Mouse (Mus musculus) heart, adult 9 months (tissue): ENCODE data around the gene Dnase1l3.
"Not testable (repeated sequence)": the region's sequence is repeated elsewhere in the genome, so short reads cannot be mapped to it uniquely, and the experiment has no call there.

Experiments used
- DNase-seq, 2 experiments: peaks; one replicate each; pipeline ENCODE4 v3.0.0; 2022; ENCODE audit warnings: low spot score in 2 of 2

Gene Dnase1l3

GRCm38 (mm10) chr14:8015756-8016155, 21.4 kb upstream of the Dnase1l3 start:
- DNase-seq, result no peak

GRCm38 (mm10) chr14:8011938-8012337, 17.6 kb upstream of the Dnase1l3 start:
- no peak for DNase-seq

DNA sequence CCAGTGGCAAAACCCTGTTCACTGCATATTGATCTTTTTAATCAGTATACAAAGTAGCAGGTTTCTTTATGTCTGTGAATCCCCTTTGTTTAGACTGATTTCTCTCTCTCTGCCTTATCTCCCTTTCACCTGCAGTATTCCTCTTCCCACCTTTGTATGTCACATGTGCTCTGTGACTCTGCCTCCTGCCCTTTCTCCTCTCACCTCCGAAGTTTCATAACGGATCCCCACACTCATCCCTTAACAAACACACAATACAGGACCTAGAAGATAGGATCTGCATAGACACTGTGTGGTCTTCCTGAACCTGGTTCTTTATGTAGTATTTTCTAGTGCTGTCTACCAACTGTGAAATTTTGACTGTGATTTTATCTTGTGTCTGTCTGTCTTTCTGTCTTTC, 16.9 kb upstream of the Dnase1l3 start:
- DNase-seq, result no peak

GRCm38 (mm10) chr14:8007923-8008322, 13.6 kb upstream of the Dnase1l3 start:
- DNase-seq, result no peak

DNA sequence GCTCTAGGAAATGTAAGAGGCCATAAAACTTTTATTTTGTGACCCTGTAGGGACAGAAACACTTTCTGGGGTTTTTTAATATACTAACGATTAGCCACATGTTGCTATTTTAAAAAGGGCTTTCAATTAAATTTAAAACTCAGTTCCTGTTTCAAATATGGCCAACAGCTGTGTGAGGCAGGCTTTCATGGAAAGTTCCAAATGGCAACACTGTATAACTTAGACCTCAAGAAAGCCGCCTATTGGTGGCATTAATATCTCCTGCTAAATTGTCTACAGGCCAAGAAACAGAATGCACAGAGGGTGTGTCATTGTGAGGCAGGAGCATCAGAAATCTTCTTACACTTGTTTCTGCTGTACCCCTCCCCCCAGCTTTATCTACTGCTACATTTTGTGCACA, 13.1 kb upstream of the Dnase1l3 start:
- no peak for DNase-seq

DNA sequence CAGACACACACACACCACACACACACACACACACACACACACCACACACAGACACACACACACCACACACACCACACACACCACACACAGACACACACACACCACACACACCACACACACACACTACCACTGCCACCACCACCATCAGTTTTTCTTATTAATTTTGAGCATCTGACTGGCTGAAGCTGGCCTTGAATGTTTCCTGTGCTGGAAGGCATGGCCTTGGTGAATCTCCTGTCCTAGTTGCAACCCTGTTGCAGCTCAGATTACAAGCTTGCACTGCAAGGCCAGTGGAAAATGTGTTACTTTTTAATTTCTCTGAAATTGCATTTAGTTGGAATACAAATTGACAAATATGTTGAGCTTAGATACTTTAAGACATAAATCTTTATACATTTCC, 12.7 kb upstream of the Dnase1l3 start:
- no peak for DNase-seq

- not testable (repeated sequence) for DNase-seq
These were observed 11.7 kb upstream of the Dnase1l3 start for GRCm38 (mm10) chr14:8006061-8006460.

DNA sequence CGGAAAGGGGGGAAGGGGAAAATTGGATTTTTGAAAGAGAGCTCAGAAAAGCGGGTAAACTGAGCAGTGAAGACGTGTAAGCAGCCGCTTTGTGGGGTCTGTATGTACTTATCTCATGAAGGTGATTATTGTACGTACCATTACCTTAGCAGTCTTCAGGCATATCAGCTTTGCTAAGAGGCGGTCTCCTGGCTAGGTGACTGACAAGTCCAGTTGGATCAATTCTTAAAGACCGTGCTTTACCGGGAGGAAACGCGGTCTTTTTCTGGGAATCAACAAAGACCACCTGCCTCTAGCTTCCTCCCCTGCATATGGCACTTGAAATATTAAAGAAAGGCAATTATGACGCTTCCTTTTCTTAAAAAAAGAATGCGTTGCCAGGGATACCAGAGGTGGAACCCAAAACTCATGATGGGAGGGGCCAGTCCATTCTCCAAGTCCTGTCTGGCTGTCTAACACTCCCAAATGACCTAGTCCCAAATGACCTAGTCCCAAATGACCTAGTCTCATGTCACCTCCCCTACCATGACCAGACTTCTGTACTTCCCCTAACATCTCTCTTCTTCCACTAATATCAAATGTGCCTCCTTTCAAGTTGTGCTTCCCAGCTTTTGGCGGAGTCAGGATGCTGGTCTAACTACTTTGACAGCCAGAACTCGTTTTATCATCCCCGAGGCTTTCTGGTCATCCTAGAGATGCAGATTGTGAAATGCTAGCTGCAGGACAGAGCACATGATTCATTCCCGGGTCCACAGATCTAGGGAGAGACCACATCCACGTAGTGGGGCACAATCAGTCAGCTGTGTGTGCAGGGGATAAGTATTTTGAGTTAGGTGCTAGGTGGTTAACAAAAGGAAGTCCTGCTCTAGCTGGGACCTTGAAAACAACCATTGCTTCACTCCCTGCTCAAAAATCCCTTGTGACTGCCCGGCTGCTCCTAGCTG, 9.6 kb upstream of the Dnase1l3 start:
- no peak for DNase-seq

DNA sequence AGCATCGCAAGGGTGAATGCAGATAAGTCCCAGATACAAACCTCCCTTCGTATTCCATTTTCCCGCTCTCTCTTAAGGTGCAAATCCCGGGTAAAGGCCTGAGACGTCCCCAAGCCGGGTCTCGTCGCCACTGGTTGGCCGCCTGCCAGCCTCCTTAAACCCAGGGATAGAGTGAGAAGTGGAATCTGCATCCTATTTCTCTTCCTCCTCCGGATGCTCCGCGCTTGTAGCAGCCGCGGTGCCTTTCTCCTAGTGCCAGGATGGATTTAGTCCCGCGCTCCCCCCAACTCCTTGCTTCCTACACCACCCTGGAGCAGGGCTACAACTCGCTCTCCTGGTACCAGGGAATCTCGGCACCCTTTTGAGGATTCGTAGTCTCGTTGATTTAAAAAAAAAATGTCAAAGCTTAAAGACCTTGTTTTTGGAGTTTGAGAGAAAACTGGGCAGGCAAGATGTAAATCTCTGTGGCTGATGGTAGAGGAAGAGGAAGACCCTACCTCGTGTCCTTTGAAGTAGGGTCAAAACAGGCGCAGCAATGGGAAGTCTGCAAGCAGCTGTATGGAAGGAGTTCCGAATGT, 8.8 kb upstream of the Dnase1l3 start:
- DNase-seq, result peak in 1 of 2 experiments; percentile 36

DNA sequence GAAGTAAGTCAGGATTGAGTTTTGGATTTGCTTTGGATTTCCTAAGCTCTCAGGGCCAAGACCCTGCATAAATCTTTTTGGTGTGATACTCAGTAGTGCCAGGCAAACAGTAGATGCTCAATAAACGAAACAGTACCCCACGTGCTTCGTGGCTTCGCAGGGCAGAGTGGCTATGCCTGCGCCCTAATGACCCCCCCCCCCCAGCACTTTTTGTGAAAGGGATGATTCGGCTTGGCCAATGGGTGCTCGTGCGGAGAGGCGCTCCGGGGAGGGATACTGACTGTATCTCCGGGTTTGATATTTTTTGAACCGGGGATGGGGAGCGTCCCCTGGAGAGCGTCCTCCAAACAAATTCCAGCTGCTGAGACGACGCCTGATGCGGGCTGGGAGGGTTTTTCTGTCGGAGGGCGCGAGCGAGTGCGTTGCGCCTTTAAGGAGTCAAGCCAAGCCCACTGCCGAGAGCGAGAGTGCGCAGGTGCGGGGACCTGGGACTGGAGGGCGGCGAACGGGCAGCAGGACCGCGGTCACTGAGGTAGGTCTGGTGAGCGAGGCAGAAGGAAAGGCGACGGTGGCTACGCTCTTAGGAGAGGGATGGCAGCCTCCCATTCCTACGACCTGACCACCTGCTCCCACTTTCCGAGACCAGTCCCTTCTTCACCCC, 8.2 kb upstream of the Dnase1l3 start, which contains the start of gene Abhd6:
Abhd6 (plus strand) TSS at position 471 of the 661 bp plus-strand sequence.
- DNase-seq, result peak; percentile 79 to 82

DNA sequence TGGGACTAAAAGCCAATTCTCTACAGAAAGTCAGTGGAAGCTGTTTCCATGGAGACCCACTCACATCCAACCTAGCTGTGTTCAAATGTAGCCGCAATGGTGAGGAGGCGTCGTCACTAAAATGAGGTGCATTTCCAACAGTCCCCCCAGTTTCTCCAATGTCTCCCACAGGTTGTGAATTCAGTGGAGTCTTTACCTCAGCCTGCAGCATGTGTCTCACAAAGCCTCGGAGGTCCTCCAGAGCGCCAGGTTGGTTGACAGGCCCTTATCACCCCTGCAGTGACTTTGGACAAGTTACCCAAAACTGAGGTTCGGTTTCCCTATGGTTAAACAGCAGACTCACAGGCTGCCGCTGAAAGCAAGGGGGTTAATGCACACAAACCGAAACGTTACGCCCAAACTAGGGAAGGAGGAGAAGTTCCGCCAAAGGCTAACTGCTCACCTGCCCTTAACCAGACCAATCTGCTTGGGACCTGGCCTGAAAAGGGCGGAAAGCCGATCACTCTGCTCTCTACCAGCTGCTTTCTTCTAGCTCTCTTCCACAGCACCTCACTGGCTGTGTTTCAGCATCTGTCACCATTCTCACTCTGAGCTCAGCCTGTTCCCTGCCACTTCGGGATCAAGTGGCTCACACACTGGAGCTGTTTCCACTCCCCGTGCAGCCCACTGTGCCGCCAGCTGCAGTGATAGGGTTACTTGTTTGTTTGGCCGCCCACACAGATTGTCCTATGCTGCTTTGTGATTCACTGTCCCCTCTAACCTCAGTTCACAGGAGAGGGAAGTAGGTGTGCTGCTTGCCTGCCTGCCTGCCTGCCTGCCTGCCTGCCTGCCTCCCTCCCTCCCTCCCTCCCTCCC, 6.7 kb upstream of the Dnase1l3 start:
- DNase-seq, result no peak

DNA sequence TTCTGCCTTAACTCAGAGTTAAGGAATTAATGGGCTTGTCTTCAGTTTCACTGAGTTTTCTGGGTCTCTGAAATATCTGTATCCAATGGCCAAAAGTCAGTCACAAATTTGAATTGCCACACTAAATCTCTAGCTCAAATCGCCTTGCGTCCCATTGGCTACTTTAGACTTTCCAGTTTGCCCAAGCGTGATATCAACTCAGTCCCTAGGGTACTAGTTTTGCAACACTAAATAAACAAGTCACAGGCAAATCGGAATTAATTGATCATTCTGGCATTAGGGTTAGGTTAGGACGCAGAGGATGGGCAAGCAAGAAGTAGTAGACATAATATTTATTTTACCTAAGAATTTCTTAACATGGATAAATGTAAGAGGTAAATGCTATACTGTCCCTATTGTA, 5.9 kb upstream of the Dnase1l3 start:
- DNase-seq, result no peak

- no peak for DNase-seq
These were observed 5.1 kb upstream of the Dnase1l3 start for GRCm38 (mm10) chr14:7999435-7999834.

- DNase-seq, result no peak
These were observed 4.7 kb upstream of the Dnase1l3 start for GRCm38 (mm10) chr14:7999030-7999429.

DNA sequence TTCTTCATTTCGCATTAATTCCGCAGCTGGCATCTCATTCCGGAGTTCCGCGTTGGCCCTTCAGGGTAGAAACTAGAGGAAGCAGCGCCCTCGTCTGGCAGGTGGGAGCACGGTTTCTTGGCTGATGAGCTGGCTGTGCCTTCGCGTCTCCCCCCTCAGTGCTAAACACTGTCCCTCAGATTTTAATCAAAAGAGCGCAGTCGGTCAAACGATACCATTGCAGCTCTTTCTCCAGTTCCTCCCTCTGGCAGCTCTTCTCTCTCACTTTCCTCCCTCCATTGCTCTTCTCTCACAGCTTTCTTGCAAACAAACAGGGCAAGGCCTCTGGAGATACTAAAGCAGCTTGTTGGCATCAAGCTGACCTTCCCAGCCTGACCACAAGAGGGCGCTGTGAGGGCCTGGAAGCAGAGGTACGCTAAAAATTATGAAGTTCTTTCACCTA, 2.9 kb upstream of the Dnase1l3 start:
- peak; percentile 78 to 90 for DNase-seq

- no peak for DNase-seq
These were observed 2.2 kb downstream of the Dnase1l3 start for GRCm38 (mm10) chr14:7992158-7992557.

- no peak for DNase-seq
These were observed 3.1 kb downstream of the Dnase1l3 start for GRCm38 (mm10) chr14:7991108-7991776.

DNA sequence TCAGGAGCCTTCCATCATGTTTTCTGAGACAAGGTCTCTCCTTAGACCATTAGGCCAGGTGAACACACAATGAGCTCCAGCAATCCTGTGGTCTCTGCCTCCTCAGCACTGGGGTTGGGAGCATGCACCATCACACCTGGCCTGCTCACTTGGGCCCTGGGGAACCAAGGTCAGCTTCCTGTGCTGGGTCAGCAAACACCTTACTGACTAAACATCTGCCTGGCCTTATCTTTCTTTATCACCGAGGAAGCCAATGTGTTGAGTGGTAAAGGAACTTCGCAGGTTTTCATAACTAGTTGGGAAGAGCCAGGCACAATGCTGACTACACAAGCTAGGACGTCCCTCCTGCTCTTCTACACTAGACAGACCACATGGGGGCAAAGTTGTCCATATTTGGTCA, 4.4 kb downstream of the Dnase1l3 start:
- DNase-seq, result no peak

DNA sequence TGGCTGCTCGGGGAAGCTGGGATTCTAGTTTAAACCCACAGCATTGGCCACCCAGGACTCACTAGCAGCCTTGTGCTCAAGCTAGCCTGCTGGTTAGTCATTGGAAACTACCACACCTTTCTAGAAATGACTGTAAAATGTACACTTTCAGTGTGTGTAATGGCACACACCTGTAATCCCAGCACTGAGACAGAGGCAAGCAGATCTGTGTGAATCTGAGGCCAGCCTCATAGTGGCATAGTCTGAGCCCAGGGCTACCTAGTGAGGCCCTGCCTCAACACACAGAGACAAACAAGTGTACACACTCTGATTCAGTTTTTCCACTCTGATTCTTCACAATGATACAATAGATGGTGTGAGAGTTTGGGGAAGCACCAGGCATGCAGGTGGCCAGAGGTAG, 5.0 kb downstream of the Dnase1l3 start:
- DNase-seq, result no peak

GRCm38 (mm10) chr14:7986913-7987312, 7.5 kb downstream of the Dnase1l3 start:
- DNase-seq, result no peak

DNA sequence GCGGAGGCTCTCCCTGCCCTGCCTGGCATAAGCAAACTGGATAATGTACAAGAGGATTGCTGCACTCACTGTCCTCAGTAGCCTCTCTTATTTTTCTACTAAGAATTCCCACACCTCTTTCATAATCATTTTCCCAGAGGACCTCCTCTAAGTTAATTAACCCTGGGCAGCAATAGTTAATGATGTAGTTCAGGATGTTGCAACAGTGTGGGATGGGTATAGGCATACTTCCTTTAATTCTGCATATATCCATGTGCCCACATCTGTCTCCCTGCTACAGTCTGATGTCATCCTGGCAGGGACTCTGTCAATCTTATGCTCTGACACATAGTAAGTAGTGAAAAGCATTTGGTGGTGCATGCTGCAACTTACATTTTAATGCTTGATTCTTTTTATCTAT, 13.1 kb downstream of the Dnase1l3 start:
- DNase-seq, result no peak
